ENCODE assay signal across 27 mouse cellular contexts in genomic region chr9:23000200-23000599, GRCm38 (mm10).
DNase-seq lines count a peak whose midpoint lies in the region; ATAC-seq and TF ChIP-seq lines count a peak whose summit lies in the region.
"Had no signal": no experiment of that assay in that cellular context is flagged by ENCODE, and none has a peak within 500 bp of the region (broad histone marks: within the 10 kb centered on the region; RNA-seq: fewer than 3 reads in every experiment).

No protein-coding gene starts in this region.

- H3K27ac ChIP-seq in forebrain, embryonic 15.5 days (replicated peaks), result peak overlapping the region; percentile 32
- no peak overlapping the region for H3K27ac ChIP-seq in forebrain, embryonic 12.5 days
- H3K27ac ChIP-seq in layer of hippocampus, adult 2 months, result no peak overlapping the region
- H3K27ac ChIP-seq in forebrain, embryonic 16.5 days (ENCODE audit: low read length), result 0 out of 2 replicates have a peak overlapping the region, but pooled peaks have one; percentile 12
- H3K27ac ChIP-seq: embryonic facial prominence, embryonic 10.5 days; embryonic facial prominence, embryonic 13.5 days; hindbrain, embryonic 10.5 days; hindbrain, embryonic 13.5 days; intestine, embryonic 15.5 days had no signal

- DNase-seq in layer of hippocampus, adult 2 months (ENCODE audit: low spot score in 2 of 2), result peak; percentile 10 to 11
- no peak for DNase-seq in layer of hippocampus, adult 8-10 months (ENCODE audit: low spot score in 2 of 2)
- DNase-seq in spleen, adult 12 weeks (ENCODE audit: low spot score), result no peak
- DNase-seq in adrenal gland, adult (ENCODE audit: inconsistent age in 2 of 2, low spot score in 1 of 2), result no peak
- DNase-seq: adrenal gland, adult 8-10 months; adrenal gland, postnatal 25 days; cerebellum, adult 11 months; cerebellum, adult 2 months; cerebellum, postnatal 10 days; cerebellum, postnatal 36 days; embryo, embryonic 11 days; gastrocnemius, postnatal 10 days; gastrocnemius, postnatal 36 days; kidney, adult 11 months; kidney, adult 8-10 months had no signal

- H3K27me3 ChIP-seq in forebrain, embryonic 15.5 days, result no peaks in the 10 kb centered on the region
- peaks cover 17% of the 10 kb centered on the region for H3K27me3 ChIP-seq in forebrain, embryonic 12.5 days
- no peaks in the 10 kb centered on the region for H3K27me3 ChIP-seq in forebrain, embryonic 16.5 days (replicated peaks; ENCODE audit: control insufficient read depth, insufficient read depth, low read length)
- H3K27me3 ChIP-seq: intestine, embryonic 15.5 days had no signal

- WGBS in forebrain, embryonic 15.5 days, result 72% methylated on average over 3 of the region's 3 CpGs
- 81% methylated on average over 3 of the region's 3 CpGs for WGBS in forebrain, embryonic 12.5 days
- WGBS in forebrain, embryonic 16.5 days, result 59% methylated on average over 3 of the region's 3 CpGs

- no peak overlapping the region for H3K9ac ChIP-seq in forebrain, embryonic 15.5 days (replicated peaks)
- no peak overlapping the region for H3K9ac ChIP-seq in forebrain, embryonic 12.5 days
- H3K9ac ChIP-seq in forebrain, embryonic 16.5 days (replicated peaks; ENCODE audit: low read depth, low read length), result no peak overlapping the region
- H3K9ac ChIP-seq: embryonic facial prominence, embryonic 13.5 days; hindbrain, embryonic 13.5 days; intestine, embryonic 15.5 days had no signal

- H3K9me3 ChIP-seq in forebrain, embryonic 15.5 days, result no peaks in the 10 kb centered on the region
- H3K9me3 ChIP-seq in forebrain, embryonic 12.5 days, result peaks cover 3% of the 10 kb centered on the region; the same call in 1 of the 2 replicates
- no peaks in the 10 kb centered on the region for H3K9me3 ChIP-seq in forebrain, embryonic 16.5 days (ENCODE audit: control insufficient read depth, low read length)
- H3K9me3 ChIP-seq: embryonic facial prominence, embryonic 10.5 days; embryonic facial prominence, embryonic 13.5 days; hindbrain, embryonic 10.5 days; hindbrain, embryonic 13.5 days; intestine, embryonic 15.5 days had no signal

- H3K4me3 ChIP-seq in forebrain, embryonic 15.5 days, result no peak overlapping the region
- H3K4me3 ChIP-seq in forebrain, embryonic 12.5 days (replicated peaks), result no peak overlapping the region
- no peak overlapping the region for H3K4me3 ChIP-seq in layer of hippocampus, adult 2 months
- H3K4me3 ChIP-seq in forebrain, embryonic 16.5 days (replicated peaks; ENCODE audit: low read length), result no peak overlapping the region
- H3K4me3 ChIP-seq: embryonic facial prominence, embryonic 10.5 days; embryonic facial prominence, embryonic 13.5 days; erythroblast, embryonic 14.5 days; hindbrain, embryonic 10.5 days; hindbrain, embryonic 13.5 days; intestine, embryonic 15.5 days had no signal

- peak; percentile 48 for ATAC-seq in forebrain, embryonic 15.5 days (replicated peaks)
- no peak for ATAC-seq in forebrain, embryonic 12.5 days (ENCODE audit: low FRiP score)
- peak; percentile 68 for ATAC-seq in forebrain, embryonic 16.5 days
- ATAC-seq: CD4-positive, CD25-positive, alpha-beta regulatory T cell, adult 4 months; hindbrain, embryonic 16.5 days; intestine, embryonic 15.5 days had no signal

- no peaks in the 10 kb centered on the region for H3K36me3 ChIP-seq in forebrain, embryonic 15.5 days
- H3K36me3 ChIP-seq in forebrain, embryonic 12.5 days (replicated peaks), result no peaks in the 10 kb centered on the region
- no peaks in the 10 kb centered on the region for H3K36me3 ChIP-seq in forebrain, embryonic 16.5 days (ENCODE audit: control insufficient read depth, insufficient read depth)
- H3K36me3 ChIP-seq: embryonic facial prominence, embryonic 10.5 days; embryonic facial prominence, embryonic 13.5 days; hindbrain, embryonic 10.5 days; hindbrain, embryonic 13.5 days; intestine, embryonic 15.5 days had no signal

- no peak for TF ChIP-seq CTCF in layer of hippocampus, adult 2 months (conservative IDR thresholded peaks at IDR 0.05)

- no peak overlapping the region for H3K4me2 ChIP-seq in forebrain, embryonic 15.5 days (replicated peaks)
- no peak overlapping the region for H3K4me2 ChIP-seq in forebrain, embryonic 12.5 days
- no peak overlapping the region for H3K4me2 ChIP-seq in forebrain, embryonic 16.5 days (ENCODE audit: low read length)
- H3K4me2 ChIP-seq: embryonic facial prominence, embryonic 13.5 days; heart, embryonic 11.5 days; hindbrain, embryonic 13.5 days; intestine, embryonic 15.5 days had no signal

- H3K4me1 ChIP-seq in forebrain, embryonic 15.5 days, result peaks cover 6% of the 10 kb centered on the region; the same call in 1 of the 2 replicates
- 0 out of 2 replicates have a peak, but pooled peaks cover 9% of the 10 kb centered on the region for H3K4me1 ChIP-seq in forebrain, embryonic 12.5 days
- 0 out of 2 replicates have a peak, but pooled peaks cover 3% of the 10 kb centered on the region for H3K4me1 ChIP-seq in forebrain, embryonic 16.5 days (replicated peaks; ENCODE audit: control insufficient read depth, insufficient read depth, low read length)

Comparison
In these comparisons a context has a peak if more than half of its experiments do, and no peak if none do; other contexts are left out.
1. H3K27ac ChIP-seq: peak in forebrain, embryonic 15.5 days (single experiment) and forebrain, embryonic 16.5 days (single experiment); none in forebrain, embryonic 12.5 days (single experiment) and layer of hippocampus, adult 2 months (single experiment).
2. DNase-seq: peak in layer of hippocampus, adult 2 months (2 of 2); none in layer of hippocampus, adult 8-10 months (0 of 2), spleen, adult 12 weeks (single experiment) and adrenal gland, adult (0 of 2).